Mouse (Mus musculus) MEL (cell line): ENCODE data around the gene Iqschfp. TPM values are rescaled to one million over a fixed set of nuclear protein-coding genes. Genes with fewer than 3 reads are reported as not detected.

Experiments
- DNase-seq: peaks from one replicate; pipeline ENCODE4 v3.0.0; 2011; ENCODE audit warnings: low read depth, low spot score
- H3K27ac ChIP-seq: 2 replicates; pipeline ENCODE4 v1.5.1; 2012; ENCODE audit warnings: low read depth, mild to moderate bottlenecking, control low read depth, low read length, moderate library complexity; ENCODE audit not compliant: control insufficient read depth
- H3K27me3 ChIP-seq, 2 experiments: fragments of 150-350 bp in 1 of 2; sonication (generic) in 1 of 2; 2 replicates each; pipeline ENCODE4 v1.6.1; 2012; ENCODE audit warnings: low read length in 2 of 2, mild to moderate bottlenecking in 2 of 2, improper control_type of control experiment in 1 of 2, moderate library complexity in 1 of 2; ENCODE audit not compliant: insufficient read depth in 2 of 2, control insufficient read depth in 1 of 2
- H3K36me3 ChIP-seq, 2 experiments: 2 replicates each; pipeline ENCODE4 v1.6.1; 2012 to 2014; ENCODE audit warnings: low read length in 2 of 2, improper control_type of control experiment in 1 of 2, inconsistent platforms in 1 of 2, mild to moderate bottlenecking in 1 of 2; ENCODE audit not compliant: insufficient read depth in 2 of 2, control insufficient read depth in 1 of 2
- H3K4me1 ChIP-seq, 2 experiments: fragments of 150-350 bp in 1 of 2; sonication (generic) in 1 of 2; 2 replicates each; pipeline ENCODE4 v1.6.1; 2012; ENCODE audit warnings: low read length in 2 of 2, improper control_type of control experiment in 1 of 2, mild to moderate bottlenecking in 1 of 2; ENCODE audit not compliant: insufficient read depth in 2 of 2, control insufficient read depth in 1 of 2
- H3K4me3 ChIP-seq, 2 experiments: fragments of 150-350 bp in 1 of 2; sonication (generic) in 1 of 2; 2 replicates each; pipeline ENCODE4 v1.5.1; 2012; ENCODE audit warnings: low read depth in 2 of 2, low read length in 2 of 2, mild to moderate bottlenecking in 2 of 2, moderate library complexity in 2 of 2, control low read depth in 1 of 2, improper control_type of control experiment in 1 of 2; ENCODE audit not compliant: control insufficient read depth in 1 of 2, insufficient read depth in 1 of 2
- H3K79me2 ChIP-seq: 2 replicates; pipeline ENCODE4 v1.6.1; 2012; ENCODE audit warnings: mild to moderate bottlenecking, low read length, moderate library complexity; ENCODE audit not compliant: control insufficient read depth, poor library complexity, insufficient read depth
- H3K9ac ChIP-seq: 2 replicates; pipeline ENCODE4 v1.6.1; 2012; ENCODE audit warnings: low read depth, mild to moderate bottlenecking, control low read depth, low read length, moderate library complexity; ENCODE audit not compliant: control insufficient read depth, poor library complexity, severe bottlenecking
- H3K9me3 ChIP-seq: fragments of 150-350 bp; sonication (generic); replicated peaks from 2 replicates; pipeline ENCODE4 v1.6.1; 2012; ENCODE audit warnings: mild to moderate bottlenecking, low read length, improper control_type of control experiment, moderate library complexity; ENCODE audit not compliant: insufficient read depth
- BHLHE40 ChIP-seq: IDR thresholded peaks from 2 replicates; pipeline ENCODE4 v1.6.1; 2012; ENCODE audit warnings: low read depth, mild to moderate bottlenecking, inconsistent platforms, low read length, improper control_type of control experiment, borderline replicate concordance
- CTCF ChIP-seq, 3 experiments: IDR thresholded peaks in 2 of 3; conservative IDR thresholded peaks in 1 of 3; 2 replicates each; pipeline ENCODE4 v1.5.1; 2011 to 2012; ENCODE audit warnings: low read length in 3 of 3, low read depth in 2 of 3, mild to moderate bottlenecking in 2 of 3, improper control_type of control experiment in 1 of 3, inconsistent platforms in 1 of 3, mixed read lengths in 1 of 3, moderate library complexity in 1 of 3; ENCODE audit not compliant: control insufficient read depth in 1 of 3, insufficient read depth in 1 of 3, poor library complexity in 1 of 3, severe bottlenecking in 1 of 3
- ELF1 ChIP-seq: IDR thresholded peaks from 2 replicates; pipeline ENCODE4 v1.6.1; 2014; ENCODE audit warnings: low read depth, mild to moderate bottlenecking, inconsistent platforms, low read length, improper control_type of control experiment, moderate library complexity
- EP300 ChIP-seq, 2 experiments: IDR thresholded peaks; 2 replicates each; pipeline ENCODE4 v1.6.1; 2011; ENCODE audit warnings: improper control_type of control experiment in 2 of 2, low read length in 2 of 2, low read depth in 1 of 2, mild to moderate bottlenecking in 1 of 2
- JUND ChIP-seq: IDR thresholded peaks from 2 replicates; pipeline ENCODE4 v1.6.1; 2011; ENCODE audit warnings: low read depth, mild to moderate bottlenecking, improper control_type of control experiment, low read length
- KAT2A ChIP-seq: conservative IDR thresholded peaks from 2 replicates; pipeline ENCODE4 v1.6.1; 2012; ENCODE audit warnings: low read depth, low read length, improper control_type of control experiment, inconsistent platforms
- MAX ChIP-seq: IDR thresholded peaks from 2 replicates; pipeline ENCODE4 v1.6.1; 2011; ENCODE audit warnings: low read length, improper control_type of control experiment
- MEF2A ChIP-seq: IDR thresholded peaks from 2 replicates; pipeline ENCODE4 v1.6.1; 2014; ENCODE audit warnings: low read depth, mild to moderate bottlenecking, inconsistent platforms, low read length, improper control_type of control experiment; ENCODE audit not compliant: poor library complexity, insufficient replicate concordance, severe bottlenecking; ENCODE audit errors: extremely low read depth
- MXI1 ChIP-seq: IDR thresholded peaks from 2 replicates; pipeline ENCODE4 v1.6.1; 2011; ENCODE audit warnings: mild to moderate bottlenecking, low read depth, low read length, improper control_type of control experiment
- MYB ChIP-seq: IDR thresholded peaks from 2 replicates; pipeline ENCODE4 v1.6.1; 2011; ENCODE audit warnings: mild to moderate bottlenecking, low read depth, low read length, improper control_type of control experiment
- NELFE ChIP-seq: IDR thresholded peaks from 2 replicates; pipeline ENCODE4 v1.6.1; 2011; ENCODE audit warnings: low read depth, low read length, improper control_type of control experiment
- POLR2A ChIP-seq, 2 experiments: IDR thresholded peaks; 2 replicates each; pipeline ENCODE4 v1.6.1; 2011 to 2012; ENCODE audit warnings: low read length in 2 of 2, mild to moderate bottlenecking in 2 of 2, control low read depth in 1 of 2, improper control_type of control experiment in 1 of 2, low read depth in 1 of 2, moderate library complexity in 1 of 2; ENCODE audit not compliant: control insufficient read depth in 1 of 2, insufficient read depth in 1 of 2, poor library complexity in 1 of 2
- POLR2AphosphoS5 ChIP-seq: IDR thresholded peaks from 2 replicates; pipeline ENCODE4 v1.6.1; 2012; ENCODE audit warnings: low read depth, borderline replicate concordance, mild to moderate bottlenecking, inconsistent platforms, low read length, moderate library complexity, mixed read lengths
- RAD21 ChIP-seq: IDR thresholded peaks from 2 replicates; pipeline ENCODE4 v1.6.1; 2011; ENCODE audit warnings: mild to moderate bottlenecking, low read depth, low read length, improper control_type of control experiment
- RCOR1 ChIP-seq: IDR thresholded peaks from 2 replicates; pipeline ENCODE4 v1.6.1; 2012; ENCODE audit warnings: low read depth, mild to moderate bottlenecking, inconsistent platforms, low read length, improper control_type of control experiment
- SIN3A ChIP-seq: IDR thresholded peaks from 2 replicates; pipeline ENCODE4 v1.6.1; 2012; ENCODE audit warnings: low read length, improper control_type of control experiment, inconsistent platforms
- TAL1 ChIP-seq: IDR thresholded peaks from 2 replicates; pipeline ENCODE4 v1.6.1; 2012; ENCODE audit warnings: mild to moderate bottlenecking, inconsistent platforms, low read length, moderate library complexity, mixed read lengths
- TBP ChIP-seq: IDR thresholded peaks from 2 replicates; pipeline ENCODE4 v1.8.0; 2011; ENCODE audit warnings: low read depth, low read length, improper control_type of control experiment
- TCF12 ChIP-seq: IDR thresholded peaks from 2 replicates; pipeline ENCODE4 v1.6.1; 2014; ENCODE audit warnings: low read depth, mild to moderate bottlenecking, inconsistent platforms, low read length, improper control_type of control experiment, moderate library complexity
- USF1 ChIP-seq: IDR thresholded peaks from 2 replicates; pipeline ENCODE4 v1.6.1; 2014; ENCODE audit warnings: low read depth, mild to moderate bottlenecking, inconsistent platforms, low read length, improper control_type of control experiment, moderate library complexity
- ZC3H11A ChIP-seq: IDR thresholded peaks from 2 replicates; pipeline ENCODE4 v1.6.1; 2012; ENCODE audit warnings: low read depth, mild to moderate bottlenecking, inconsistent platforms, low read length, improper control_type of control experiment
- ZKSCAN1 ChIP-seq: IDR thresholded peaks from 2 replicates; pipeline ENCODE4 v1.6.1; 2012; ENCODE audit warnings: low read depth, mild to moderate bottlenecking, inconsistent platforms, low read length, improper control_type of control experiment, moderate library complexity
- ZMIZ1 ChIP-seq: IDR thresholded peaks from 2 replicates; pipeline ENCODE4 v1.6.1; 2012; ENCODE audit warnings: low read depth, mild to moderate bottlenecking, inconsistent platforms, low read length, improper control_type of control experiment, moderate library complexity
- ZNF384 ChIP-seq: IDR thresholded peaks from 2 replicates; pipeline ENCODE4 v1.6.1; 2012; ENCODE audit warnings: low read depth, mild to moderate bottlenecking, inconsistent platforms, low read length, improper control_type of control experiment
- polyA plus RNA-seq, 2 experiments: library from polyadenylated mRNA; stranded (reverse) in 1 of 2; unstranded in 1 of 2; fragments of >175 nt in 1 of 2; fragments of >200 nt in 1 of 2; gene quantifications; 2 replicates each; pipeline versions ENCODE4 v1.2.1 to v1.2.4; 2012; ENCODE audit warnings: low replicate concordance in 2 of 2, low read depth in 1 of 2; ENCODE audit not compliant: insufficient read length in 2 of 2, insufficient read depth in 1 of 2, missing spikeins in 1 of 2
- total RNA-seq: library from RNA; depleted of rRNA; stranded (reverse); fragments of 300-350 nt; gene quantifications from 2 replicates; pipeline ENCODE4 v1.2.3, GENCODE M21; 2012

Iqschfp gene
- total and polyA plus RNA-seq, 3 experiments: not detected

- Histone ChIP-seq H3K27ac (no peak overlapping the region), H3K27me3 (no peaks in the 10 kb centered on the region; a peak in 1 of 4 replicates), H3K79me2 (no peaks in the 10 kb centered on the region), H3K9ac (no peak overlapping the region), H3K4me1 (no peaks in the 10 kb centered on the region), H3K36me3 (no peaks in the 10 kb centered on the region), H3K4me3 (no peak overlapping the region), H3K9me3 (no peaks in the 10 kb centered on the region)
- DNase-seq: no peak
- no peak for TF ChIP-seq ZMIZ1
- TF ChIP-seq MXI1: no peak
- TF ChIP-seq POLR2AphosphoS5: no peak
- TF ChIP-seq POLR2A (IDR thresholded peaks at IDR 0.05; ENCODE audit: control insufficient read depth in 1 of 2, insufficient read depth in 1 of 2, low read depth in 1 of 2, low read length in 2 of 2, poor library complexity in 1 of 2): no peak
- TF ChIP-seq ZKSCAN1: no peak
- TF ChIP-seq SIN3A: no peak
- TF ChIP-seq TAL1: no peak
- TF ChIP-seq JUND: no peak
- no peak for TF ChIP-seq NELFE
- no peak for TF ChIP-seq TBP
- no peak for TF ChIP-seq KAT2A
- no peak for TF ChIP-seq ELF1
- no peak for TF ChIP-seq BHLHE40
- TF ChIP-seq MEF2A: no peak
- no peak for TF ChIP-seq RAD21
- no peak for TF ChIP-seq MAX
- TF ChIP-seq ZC3H11A: no peak
- no peak for TF ChIP-seq MYB
Observed at GRCm38 (mm10) chr3:68071395-68072386, 179.7 kb downstream of the Iqschfp start.

GRCm38 (mm10) chr3:68077406-68077805 is 185.4 kb downstream of the Iqschfp start:
- H3K4me1 ChIP-seq: no peaks in the 10 kb centered on the region
- no peak overlapping the region for H3K9ac ChIP-seq
- no peak overlapping the region for H3K27ac ChIP-seq
- H3K9me3 ChIP-seq: no peaks in the 10 kb centered on the region
- no peaks in the 10 kb centered on the region for H3K27me3 ChIP-seq
- H3K4me3 ChIP-seq: no peak overlapping the region
- H3K79me2 ChIP-seq: no peaks in the 10 kb centered on the region
- TF ChIP-seq ZNF384: no peak
- no peak for TF ChIP-seq TAL1
- no peak for TF ChIP-seq CTCF (IDR thresholded peaks at IDR 0.05 in 2 of 3, conservative IDR thresholded peaks at IDR 0.05 in 1 of 3; ENCODE audit: control insufficient read depth in 1 of 3, insufficient read depth in 1 of 3, low read depth in 2 of 3, low read length in 3 of 3, poor library complexity in 1 of 3, severe bottlenecking in 1 of 3)
- TF ChIP-seq TCF12: no peak
- no peak for TF ChIP-seq NELFE
- no peak for TF ChIP-seq KAT2A
- no peak for TF ChIP-seq RCOR1
- TF ChIP-seq EP300 (IDR thresholded peaks at IDR 0.05; ENCODE audit: low read depth in 1 of 2, low read length in 2 of 2): no peak
- TF ChIP-seq POLR2AphosphoS5: no peak
- TF ChIP-seq USF1: no peak
- TF ChIP-seq, all 39 proteins: peak for 0
- DNase-seq: no peak
- H3K36me3 ChIP-seq: no peaks in the 10 kb centered on the region
